Mouse (Mus musculus) ES-Bruce4 (cell line): ENCODE measurements around the gene Chad. TPM values are rescaled to one million over a fixed set of nuclear protein-coding genes. Genes with fewer than 3 reads are reported as not detected.

ENCODE experiments used
- H3K27ac ChIP-seq: 2 replicates; pipeline ENCODE4 v1.5.1; 2012; ENCODE audit warnings: low read length, inconsistent platforms; ENCODE audit not compliant: insufficient read depth
- H3K27me3 ChIP-seq: 2 replicates; pipeline ENCODE4 v1.6.1; 2012; ENCODE audit warnings: mild to moderate bottlenecking, low read length, inconsistent platforms; ENCODE audit not compliant: control insufficient read depth, poor library complexity, insufficient read depth, severe bottlenecking
- H3K36me3 ChIP-seq: 2 replicates; pipeline ENCODE4 v1.6.1; 2012; ENCODE audit warnings: inconsistent platforms, mild to moderate bottlenecking, low read length, moderate library complexity; ENCODE audit not compliant: control insufficient read depth, poor library complexity, insufficient read depth, severe bottlenecking
- H3K4me1 ChIP-seq: one replicate; pipeline ENCODE4 v1.8.1; 2011; ENCODE audit warnings: low read length; ENCODE audit not compliant: control insufficient read depth, insufficient read depth
- H3K4me3 ChIP-seq: 2 replicates; pipeline ENCODE4 v1.5.1; 2011; ENCODE audit warnings: low read depth, mild to moderate bottlenecking, low read length
- H3K9ac ChIP-seq: 2 replicates; pipeline ENCODE4 v1.6.1; 2012; ENCODE audit warnings: low read depth, mild to moderate bottlenecking, inconsistent platforms; ENCODE audit not compliant: poor library complexity, severe bottlenecking
- H3K9me3 ChIP-seq: replicated peaks from 2 replicates; pipeline ENCODE4 v1.6.1; 2012; ENCODE audit warnings: mild to moderate bottlenecking, low read length, inconsistent platforms; ENCODE audit not compliant: control insufficient read depth, poor library complexity, insufficient read depth, severe bottlenecking
- CTCF ChIP-seq: IDR thresholded peaks from one replicate; pipeline ENCODE4 v1.8.1; 2011; ENCODE audit warnings: low read depth, low read length
- EP300 ChIP-seq: IDR thresholded peaks from 2 replicates; pipeline ENCODE4 v1.6.1; 2011; ENCODE audit warnings: low read depth, low read length; ENCODE audit not compliant: insufficient read depth
- POLR2A ChIP-seq: IDR thresholded peaks from one replicate; pipeline ENCODE4 v1.8.1; 2011; ENCODE audit warnings: low read length; ENCODE audit not compliant: insufficient read depth
- polyA plus RNA-seq: library from polyadenylated mRNA; stranded (reverse); fragments of >200 nt; gene quantifications from 2 replicates; pipeline ENCODE4 v1.2.4, GENCODE M21; 2011; ENCODE audit warnings: low read depth; ENCODE audit not compliant: missing spikeins, insufficient read depth, insufficient read length

Chad gene
- polyA plus RNA-seq, 1 experiment: not detected

GRCm38 (mm10) chr11:94601321-94602281 lies 36.8 kb downstream of the Chad start, which contains the start of gene Acsf2:
Acsf2 (minus strand) TSS chr11:94601871.
- no peaks in the 10 kb centered on the region for H3K36me3 ChIP-seq
- peak within 1 kb of the TSS; percentile 75 for H3K4me3 ChIP-seq
- peak within 1 kb of the TSS; percentile 81 for H3K9ac ChIP-seq
- no peaks in the 10 kb centered on the region for H3K27me3 ChIP-seq
- H3K9me3 ChIP-seq: no peaks in the 10 kb centered on the region
- TF ChIP-seq EP300: no peak
- peak; percentile 16 for TF ChIP-seq POLR2A
- no peak for TF ChIP-seq CTCF
- no peaks in the 10 kb centered on the region for H3K4me1 ChIP-seq
- no peak within 1 kb of the TSS for H3K27ac ChIP-seq

DNA sequence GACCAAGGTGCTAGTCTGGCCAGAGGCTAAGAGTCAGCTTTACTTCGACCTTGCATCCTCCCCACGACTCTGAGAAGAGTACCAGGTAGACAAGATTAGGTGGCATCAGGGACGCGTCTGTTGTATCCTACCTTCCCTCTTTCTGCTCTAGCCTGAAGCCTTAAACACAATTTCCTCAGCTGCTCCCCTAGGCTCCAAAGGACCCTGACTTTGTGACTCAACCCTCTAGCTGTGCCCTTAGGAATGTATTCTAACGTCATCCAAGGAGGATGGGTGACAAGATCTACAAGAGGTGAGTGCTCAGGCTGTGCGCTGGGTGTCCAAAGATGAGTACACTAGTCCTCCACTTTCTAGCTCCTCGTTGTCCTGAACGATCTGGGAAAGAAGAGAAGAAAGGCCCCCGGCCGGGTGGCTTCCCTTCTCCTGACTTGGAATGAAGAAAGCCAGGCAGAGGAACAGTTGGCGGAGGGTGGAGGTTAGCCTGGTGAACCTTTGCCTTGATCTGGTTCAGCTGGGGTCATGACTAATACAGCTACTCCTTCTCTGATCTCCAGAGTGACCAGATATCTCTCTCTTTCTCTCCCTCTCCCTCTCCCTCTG lies 37.6 kb downstream of the Chad start:
- no peak for TF ChIP-seq POLR2A
- TF ChIP-seq CTCF: no peak
- TF ChIP-seq EP300: no peak
- Histone ChIP-seq H3K4me1 (no peaks in the 10 kb centered on the region), H3K27me3 (no peaks in the 10 kb centered on the region), H3K36me3 (no peaks in the 10 kb centered on the region), H3K9ac (0 out of 2 replicates have a peak overlapping the region, but pooled peaks have one; percentile 81), H3K27ac (no peak overlapping the region), H3K4me3 (no peak overlapping the region), H3K9me3 (no peaks in the 10 kb centered on the region)

DNA sequence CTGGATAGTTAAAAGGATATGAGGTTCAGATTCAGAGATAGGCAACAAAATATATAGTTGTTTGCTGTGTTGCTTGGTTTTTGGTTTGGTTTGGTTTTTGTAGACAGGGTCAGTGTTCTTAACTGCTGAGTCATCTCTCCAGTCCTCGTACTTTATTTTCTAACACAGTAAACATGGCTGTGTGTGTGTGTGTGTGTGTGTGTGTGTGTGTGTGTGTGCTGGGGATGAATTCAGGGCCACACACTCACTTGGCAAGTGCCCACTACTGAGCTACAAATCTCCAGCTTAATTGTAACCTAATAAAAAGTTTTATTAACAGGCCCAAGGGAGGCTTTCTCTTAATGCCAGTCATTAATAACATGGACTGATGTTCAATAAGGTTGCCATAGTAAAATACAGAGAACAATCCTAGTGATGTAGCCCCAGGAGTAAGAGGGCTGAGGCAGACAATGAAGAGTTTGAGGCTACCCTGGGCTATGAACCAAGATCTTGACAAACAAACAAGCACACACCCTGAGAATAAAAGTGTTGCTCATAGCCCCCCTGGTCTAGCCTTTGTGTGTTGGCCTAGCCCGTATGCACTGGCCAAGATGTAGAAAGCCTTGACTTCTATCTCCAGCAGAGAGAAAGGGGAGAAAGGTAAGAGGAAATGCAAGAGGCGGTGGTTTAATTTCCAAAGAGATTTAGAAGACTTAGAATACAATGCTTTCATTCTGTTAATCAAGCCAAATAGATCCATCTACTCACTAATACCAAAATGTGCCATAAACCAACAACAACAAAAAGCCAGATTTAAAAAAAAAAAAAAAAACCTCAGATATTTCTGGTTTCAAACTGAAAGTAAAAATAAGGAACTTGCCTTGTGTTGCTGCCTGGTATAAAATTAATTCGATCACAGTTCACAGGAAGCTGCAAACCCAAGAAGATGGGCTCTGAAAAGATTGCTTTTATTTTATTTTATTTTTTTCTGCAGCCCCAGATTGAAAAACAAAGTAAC lies 46.2 kb downstream of the Chad start:
- no peak overlapping the region for H3K27ac ChIP-seq
- no peaks in the 10 kb centered on the region for H3K4me1 ChIP-seq
- no peak overlapping the region for H3K9ac ChIP-seq
- no peak overlapping the region for H3K4me3 ChIP-seq
- TF ChIP-seq EP300: no peak
- TF ChIP-seq CTCF: no peak
- no peaks in the 10 kb centered on the region for H3K27me3 ChIP-seq
- no peaks in the 10 kb centered on the region for H3K36me3 ChIP-seq
- H3K9me3 ChIP-seq: no peaks in the 10 kb centered on the region

DNA sequence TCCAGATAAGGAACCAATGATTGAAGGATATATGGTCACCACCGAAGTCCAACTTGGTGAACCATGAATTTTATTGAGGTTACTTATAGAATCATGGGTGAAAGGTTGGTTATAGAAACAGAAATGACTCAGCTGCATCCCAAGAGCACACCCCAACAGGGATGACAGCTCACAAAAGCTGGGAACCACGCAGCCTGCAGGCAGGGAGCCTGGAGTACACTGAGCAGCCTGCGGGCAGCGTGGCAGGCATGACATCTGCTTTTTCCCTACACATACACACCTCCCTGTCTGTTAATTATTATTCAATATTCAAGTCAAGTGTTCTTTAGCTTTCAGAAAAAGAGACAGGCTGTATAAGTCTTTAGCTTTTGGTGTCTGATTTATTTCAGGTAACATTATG lies 49.8 kb downstream of the Chad start:
- H3K36me3 ChIP-seq: no peaks in the 10 kb centered on the region
- TF ChIP-seq EP300 (no peak), POLR2A (no peak), CTCF (no peak)
- no peak overlapping the region for H3K4me3 ChIP-seq
- no peaks in the 10 kb centered on the region for H3K9me3 ChIP-seq
- no peak overlapping the region for H3K9ac ChIP-seq
- no peaks in the 10 kb centered on the region for H3K4me1 ChIP-seq
- H3K27me3 ChIP-seq: no peaks in the 10 kb centered on the region
- no peak overlapping the region for H3K27ac ChIP-seq

GRCm38 (mm10) chr11:94615494-94615893 lies 50.6 kb downstream of the Chad start:
- no peak overlapping the region for H3K9ac ChIP-seq
- H3K9me3 ChIP-seq: no peaks in the 10 kb centered on the region
- H3K27ac ChIP-seq: no peak overlapping the region
- TF ChIP-seq EP300 (no peak), POLR2A (no peak), CTCF (no peak)
- no peak overlapping the region for H3K4me3 ChIP-seq
- H3K27me3 ChIP-seq: no peaks in the 10 kb centered on the region
- no peaks in the 10 kb centered on the region for H3K36me3 ChIP-seq
- no peaks in the 10 kb centered on the region for H3K4me1 ChIP-seq
